Mouse (Mus musculus): ENCODE measurements around the gene Olfr1381.

DNA sequence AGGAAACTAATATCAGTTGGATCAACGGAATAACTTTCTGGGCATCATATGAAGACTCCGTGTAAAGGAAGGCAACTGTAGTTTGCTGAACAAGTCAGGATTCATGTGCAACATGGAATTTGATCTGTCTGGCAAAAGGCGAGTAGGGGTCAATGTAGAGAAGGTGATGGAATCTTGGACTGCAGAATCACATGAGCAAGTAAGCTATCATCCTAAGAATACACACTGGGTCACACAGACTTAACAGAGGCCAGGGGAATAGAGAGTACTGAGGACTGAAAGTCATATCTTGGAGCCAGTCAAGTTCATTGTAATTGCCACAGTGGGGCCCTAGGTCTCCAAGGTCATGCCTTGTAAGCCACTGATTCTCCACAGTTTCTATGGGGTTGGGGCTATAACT lies 15.3 kb upstream of the Olfr1381 start, which contains the start of gene Olfr1382:
- TF ChIP-seq POLR2A (IDR thresholded peaks at IDR 0.05; ENCODE audit: low read depth, low read length): no peak
- TF ChIP-seq CTCF (IDR thresholded peaks at IDR 0.05; ENCODE audit: extremely low read depth, insufficient read depth, insufficient read length, insufficient replicate concordance): no peak
